Mouse (Mus musculus) kidney, postnatal 0 days (tissue): ENCODE measurements at regions not wholly inside any gene's neighbourhood (a gene's known extent, or its start where the extent isn't known, plus 50 kb on each side); places are given as distances from the start of the nearest gene placed in this dataset.
"Not testable (repeated sequence)": the region's sequence is repeated elsewhere in the genome, so short reads cannot be mapped to it uniquely, and the experiment has no call there.

Experiments used
- ATAC-seq: fragments of 200-750 bp; cut with Nextera tagmentation; replicated peaks from 2 replicates; pipeline ENCODE4 v1.8.0; 2017; ENCODE audit warnings: low read depth, moderate number of reproducible peaks, moderate TSS enrichment, moderate library complexity; ENCODE audit not compliant: low FRiP score
- DNase-seq: peaks from one replicate; pipeline ENCODE4 v3.0.0-alpha.2; 2016; ENCODE audit warnings: low spot score
- H3K27ac ChIP-seq: fragments of 300-500 bp; sonication (generic); 2 replicates; pipeline ENCODE4 v1.5.1; 2014; ENCODE audit warnings: mild to moderate bottlenecking
- H3K27me3 ChIP-seq: fragments of 300-500 bp; sonication (generic); 2 replicates; pipeline ENCODE4 v1.6.1; 2014; ENCODE audit warnings: low read length, mixed read lengths; ENCODE audit not compliant: insufficient read depth
- H3K36me3 ChIP-seq: fragments of 300-500 bp; sonication (generic); 2 replicates; pipeline ENCODE4 v1.6.1; 2014; ENCODE audit warnings: low read length, mixed read lengths; ENCODE audit not compliant: insufficient read depth
- H3K4me1 ChIP-seq: fragments of 300-500 bp; sonication (generic); replicated peaks from 2 replicates; pipeline ENCODE4 v1.6.1; 2014; ENCODE audit warnings: antibody characterized with exemption, low read length, mixed read lengths; ENCODE audit not compliant: insufficient read depth
- H3K4me2 ChIP-seq: fragments of 300-500 bp; sonication (generic); 2 replicates; pipeline ENCODE4 v1.6.1; 2014; ENCODE audit warnings: mild to moderate bottlenecking, low read length, moderate library complexity, mixed read lengths
- H3K4me3 ChIP-seq: fragments of 300-500 bp; sonication (generic); replicated peaks from 2 replicates; pipeline ENCODE4 v1.5.1; 2014; ENCODE audit warnings: low read depth, low read length
- H3K9ac ChIP-seq: fragments of 300-500 bp; sonication (generic); 2 replicates; pipeline ENCODE4 v1.6.1; 2014; ENCODE audit warnings: low read depth, low read length
- H3K9me3 ChIP-seq: fragments of 300-500 bp; sonication (generic); replicated peaks from 2 replicates; pipeline ENCODE4 v1.6.1; 2016; ENCODE audit warnings: low read length, inconsistent platforms, mixed read lengths
- CTCF ChIP-seq: IDR thresholded peaks from 2 replicates; pipeline ENCODE4 v1.5.1; 2016; ENCODE audit warnings: antibody characterized with exemption, low read depth, mild to moderate bottlenecking, moderate library complexity
- WGBS: fragments of 180-500 bp; shearing (Covaris S2); extraction: QIAGEN DNeasy Blood & Tissue Kit; methylation state at CpG from one replicate; pipeline ENCODE4 v1.1.7; 2014; 5-methylcytosine and 5-hydroxymethylcytosine counted together

DNA sequence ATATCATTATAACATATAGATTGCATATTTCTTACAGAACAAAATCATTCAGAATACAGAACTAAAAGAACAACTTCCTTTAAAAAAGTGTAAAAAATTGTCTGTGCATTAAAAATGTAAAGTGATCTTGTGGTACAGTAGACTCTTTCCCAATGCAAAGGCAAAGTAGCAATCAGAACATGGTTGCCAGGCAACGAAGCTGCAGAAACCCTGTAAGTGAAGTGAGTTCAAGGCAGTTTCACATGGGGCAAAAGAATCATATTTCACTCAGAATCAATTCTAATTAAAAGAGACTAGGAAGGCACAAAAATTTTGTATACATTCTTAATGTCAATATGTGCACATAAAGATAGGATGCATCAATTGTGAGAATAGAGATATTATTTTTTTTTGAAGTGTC lies 692.2 kb downstream of the Brinp3 start:
- Histone ChIP-seq H3K27ac (no peak overlapping the region), H3K4me3 (no peak overlapping the region), H3K9ac (no peak overlapping the region), H3K4me2 (no peak overlapping the region), H3K36me3 (no peaks in the 10 kb centered on the region), H3K4me1 (no peaks in the 10 kb centered on the region), H3K27me3 (no peaks in the 10 kb centered on the region), H3K9me3 (no peaks in the 10 kb centered on the region)
- ATAC-seq (no peak), DNase-seq (no peak)
- WGBS: 71% methylated on average over 1 of the region's 1 CpGs
- TF ChIP-seq CTCF: no peak

DNA sequence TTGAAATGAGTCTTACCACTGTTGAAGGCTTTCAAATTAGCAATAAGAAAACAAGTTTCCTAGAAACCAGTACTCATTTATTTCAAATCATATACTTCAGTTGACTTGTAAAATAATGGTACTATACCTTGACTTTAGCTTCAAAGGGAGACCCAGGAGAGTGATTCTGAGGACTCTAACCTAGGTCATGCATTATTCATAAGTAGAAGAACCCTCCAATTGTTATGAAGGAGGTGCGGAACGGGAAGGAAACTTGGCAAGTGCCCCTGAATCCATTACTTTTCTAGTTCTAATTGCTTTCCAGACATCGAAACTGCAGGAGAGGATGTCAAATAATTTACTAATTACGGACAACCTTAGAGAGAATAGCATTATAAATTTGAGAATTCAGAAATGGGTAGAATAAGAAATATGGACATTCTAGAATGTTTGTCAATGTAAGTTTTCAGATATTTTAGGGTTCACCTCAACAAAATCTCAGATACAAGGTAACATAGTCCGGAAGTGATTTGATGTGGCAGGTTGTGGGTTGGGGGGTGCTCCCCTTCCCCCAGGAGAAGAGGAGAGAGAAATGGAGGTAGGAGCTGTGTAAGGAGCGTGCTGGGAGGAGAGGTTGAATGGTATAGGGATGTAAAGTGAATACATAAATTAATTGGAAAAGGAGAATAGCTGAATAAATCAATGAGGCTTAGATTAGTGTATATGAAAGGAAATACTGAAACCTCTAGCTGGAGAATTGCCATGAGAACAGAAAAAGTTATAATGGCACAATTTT lies 692.9 kb downstream of the Brinp3 start:
- 67% methylated on average over 6 of the region's 6 CpGs for WGBS
- ATAC-seq (no peak), DNase-seq (no peak)
- no peak for TF ChIP-seq CTCF
- Histone ChIP-seq H3K27me3 (no peaks in the 10 kb centered on the region), H3K4me1 (no peaks in the 10 kb centered on the region), H3K9ac (no peak overlapping the region), H3K36me3 (no peaks in the 10 kb centered on the region), H3K4me3 (no peak overlapping the region), H3K4me2 (no peak overlapping the region), H3K9me3 (no peaks in the 10 kb centered on the region), H3K27ac (no peak overlapping the region)

DNA sequence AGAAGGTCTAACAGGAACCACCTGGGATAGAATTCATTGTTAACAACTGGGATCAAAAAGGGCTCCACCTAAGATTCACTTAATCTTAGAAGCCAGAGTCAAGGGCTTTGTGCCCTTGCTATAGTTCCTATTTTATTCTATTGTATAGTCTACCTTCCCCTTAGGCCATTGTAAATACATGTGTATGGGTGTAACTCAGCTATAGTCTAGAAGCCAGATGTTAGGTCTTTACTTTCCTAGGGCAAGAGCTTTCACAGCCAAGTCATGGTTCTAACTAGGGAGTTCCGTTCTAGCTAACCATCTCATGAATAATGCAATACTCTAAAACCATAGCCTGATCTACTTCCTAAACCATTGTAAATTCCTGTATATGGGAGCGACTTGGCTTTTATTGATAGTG lies 705.4 kb downstream of the Brinp3 start:
- H3K36me3 ChIP-seq, H3K4me1 ChIP-seq, ATAC-seq, H3K27me3 ChIP-seq, H3K9ac ChIP-seq, H3K9me3 ChIP-seq, DNase-seq, H3K4me2 ChIP-seq, H3K4me3 ChIP-seq, H3K27ac ChIP-seq: not testable (repeated sequence)
- 94% methylated on average over 2 of the region's 2 CpGs for WGBS

- WGBS: 55% methylated on average over 7 of the region's 7 CpGs
- H3K36me3 ChIP-seq, H3K9ac ChIP-seq, DNase-seq, H3K4me3 ChIP-seq, H3K9me3 ChIP-seq, ATAC-seq, H3K27ac ChIP-seq, H3K4me1 ChIP-seq, H3K4me2 ChIP-seq, H3K27me3 ChIP-seq: not testable (repeated sequence)
Observed at GRCm38 (mm10) chr1:147214890-147215289, 720.3 kb downstream of the Brinp3 start.

DNA sequence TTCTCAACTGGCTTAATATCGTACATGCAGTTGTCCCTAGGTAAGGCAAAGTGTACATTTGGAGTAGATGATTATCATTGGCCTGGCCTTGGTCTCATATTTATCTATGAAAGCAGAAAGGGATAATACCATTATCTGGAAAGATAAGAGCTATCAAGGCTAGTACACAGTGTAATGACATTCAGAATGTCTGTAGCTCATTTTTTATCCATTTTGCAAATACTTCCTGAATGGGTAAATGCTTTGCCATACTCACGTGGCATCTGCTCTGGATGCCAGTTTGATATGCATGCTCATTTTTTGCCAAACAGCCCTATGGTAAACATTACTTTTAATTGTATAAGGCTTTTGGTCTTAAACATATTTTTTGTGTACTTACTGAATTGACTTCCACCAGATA lies 723.4 kb downstream of the Brinp3 start:
- TF ChIP-seq CTCF: no peak
- no peak overlapping the region for H3K4me2 ChIP-seq
- no peaks in the 10 kb centered on the region for H3K27me3 ChIP-seq
- no peak overlapping the region for H3K27ac ChIP-seq
- no peaks in the 10 kb centered on the region for H3K9me3 ChIP-seq
- no peaks in the 10 kb centered on the region for H3K36me3 ChIP-seq
- ATAC-seq (no peak), DNase-seq (no peak)
- no peak overlapping the region for H3K4me3 ChIP-seq
- H3K9ac ChIP-seq: no peak overlapping the region
- H3K4me1 ChIP-seq: no peaks in the 10 kb centered on the region
- 75% methylated on average over 2 of the region's 2 CpGs for WGBS

- ATAC-seq (no peak), DNase-seq (no peak)
- no peak overlapping the region for H3K4me2 ChIP-seq
- TF ChIP-seq CTCF: no peak
- no peaks in the 10 kb centered on the region for H3K36me3 ChIP-seq
- no peak overlapping the region for H3K4me3 ChIP-seq
- H3K4me1 ChIP-seq: no peaks in the 10 kb centered on the region
- 84% methylated on average over 2 of the region's 2 CpGs for WGBS
- H3K9me3 ChIP-seq: no peaks in the 10 kb centered on the region
- H3K27me3 ChIP-seq: no peaks in the 10 kb centered on the region
- H3K27ac ChIP-seq: no peak overlapping the region
- no peak overlapping the region for H3K9ac ChIP-seq
Observed at GRCm38 (mm10) chr1:147219438-147219837, 724.9 kb downstream of the Brinp3 start.
